Mouse (Mus musculus) central nervous system, embryonic 14 days (tissue): ENCODE results near the gene Rhobtb1. TPM values are rescaled to one million over a fixed set of nuclear protein-coding genes. Genes with fewer than 3 reads are reported as not detected.

Experiments used
- polyA plus RNA-seq: library from polyadenylated mRNA; depleted of rRNA; stranded (reverse); fragments of >200 nt; gene quantifications from 2 replicates; pipeline ENCODE4 v1.2.3, GENCODE M21; 2012; rRNA removed

The Rhobtb1 gene
- 9.7 and 11.7 TPM in 2 replicates for polyA plus RNA-seq

GRCm38 (mm10) chr10:69151045-69151444, at the start of gene Rhobtb1:
TSS of gene Rhobtb1 (plus strand) at chr10:69151434.

GRCm38 (mm10) chr10:69212542-69213440, 61.6 kb downstream of the Rhobtb1 start, which contains the start of gene A930033H14Rik:
TSS of gene A930033H14Rik (minus strand) at chr10:69213098.

Other genes with a start within 250 kb of the Rhobtb1 start
- gene A930033H14Rik, start 61.7 kb downstream of the Rhobtb1 start, polyA plus RNA-seq, result 2.1 and 2.5 TPM in 2 replicates
- 170 and 211 TPM in 2 replicates for gene Cdk1, start 201.5 kb downstream of the Rhobtb1 start, polyA plus RNA-seq
- gene Ank3, start 247.3 kb downstream of the Rhobtb1 start, polyA plus RNA-seq, result 124 TPM in 2 replicates